Mouse (Mus musculus): ENCODE measurements around the gene Olfr1086. TPM values are rescaled to one million over a fixed set of nuclear protein-coding genes. Genes with fewer than 3 reads are reported as not detected.
"Not testable (repeated sequence)": the region's sequence is repeated elsewhere in the genome, so short reads cannot be mapped to it uniquely, and the experiment has no call there.

The Olfr1086 gene
- polyA plus RNA-seq (2014; fragmentation: Nextera tagmentation; extraction: Ambion mirVana): not detected in 2 replicates

- H3K36me3 ChIP-seq (replicated peaks; ENCODE audit: control insufficient read depth, insufficient read depth, low read depth, low read length): no peaks in the 10 kb centered on the region
- H3K4me1 ChIP-seq (ENCODE audit: control insufficient read depth, insufficient read depth, low read length): no peaks in the 10 kb centered on the region
- H3K27ac ChIP-seq (replicated peaks; ENCODE audit: low read depth, low read length): no peak within 1 kb of the TSS
- ATAC-seq (replicated peaks; ENCODE audit: insufficient number of reproducible peaks, low FRiP score, low TSS enrichment, low read depth): no peak
- no peak within 1 kb of the TSS for H3K9ac ChIP-seq (replicated peaks; ENCODE audit: low read length)
- H3K27me3 ChIP-seq (ENCODE audit: control insufficient read depth, insufficient read depth, low read length): no peaks in the 10 kb centered on the region
- WGBS: 91% methylated on average over 2 of the region's 2 CpGs
- H3K9me3 ChIP-seq (replicated peaks; ENCODE audit: control insufficient read depth, low read length): no peaks in the 10 kb centered on the region
- no peak within 1 kb of the TSS for H3K4me2 ChIP-seq (ENCODE audit: low read depth, low read length)
- no peak for DNase-seq (ENCODE audit: low spot score)
- H3K4me3 ChIP-seq (ENCODE audit: low read depth, low read length): no peak within 1 kb of the TSS
Measured at GRCm38 (mm10) chr2:86679992-86680391, at the start of gene Olfr1086. Gene Olfr1086, minus strand, starts transcription at chr2:86680092.

- no peaks in the 10 kb centered on the region for H3K4me1 ChIP-seq (ENCODE audit: control insufficient read depth, insufficient read depth, low read length)
- no peaks in the 10 kb centered on the region for H3K36me3 ChIP-seq (replicated peaks; ENCODE audit: control insufficient read depth, insufficient read depth, low read depth, low read length)
- DNase-seq (ENCODE audit: low spot score) (no peak), ATAC-seq (replicated peaks; ENCODE audit: insufficient number of reproducible peaks, low FRiP score, low TSS enrichment, low read depth) (no peak)
- no peaks in the 10 kb centered on the region for H3K27me3 ChIP-seq (ENCODE audit: control insufficient read depth, insufficient read depth, low read length)
- H3K4me3 ChIP-seq (ENCODE audit: low read depth, low read length): no peak within 1 kb of the TSS
- H3K9me3 ChIP-seq (replicated peaks; ENCODE audit: control insufficient read depth, low read length): no peaks in the 10 kb centered on the region
- H3K27ac ChIP-seq (replicated peaks; ENCODE audit: low read depth, low read length): no peak within 1 kb of the TSS
- H3K4me2 ChIP-seq (ENCODE audit: low read depth, low read length): no peak within 1 kb of the TSS
- no peak within 1 kb of the TSS for H3K9ac ChIP-seq (replicated peaks; ENCODE audit: low read length)
Measured at GRCm38 (mm10) chr2:86698295-86698694, 18.4 kb upstream of the Olfr1086 start, which contains the start of gene Olfr1087. Gene Olfr1087, minus strand, starts transcription at chr2:86698395.

DNA sequence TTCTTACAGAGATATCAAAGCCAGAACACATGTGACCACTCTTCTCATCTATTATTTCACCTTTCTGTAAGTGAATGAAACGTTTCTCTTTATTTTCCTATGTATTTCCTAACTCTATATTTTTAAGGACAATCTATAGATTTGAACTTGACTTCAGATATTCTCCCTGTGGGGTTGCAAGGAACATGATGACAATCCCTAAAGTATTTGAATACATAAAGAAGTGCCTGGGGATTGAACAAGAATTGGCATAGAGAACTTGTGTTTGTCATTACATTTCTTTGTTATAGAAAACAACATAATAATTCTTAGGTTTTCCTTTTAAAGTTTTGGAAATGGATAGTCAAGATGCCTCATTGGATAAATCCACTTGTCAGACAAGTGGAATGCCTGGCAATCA lies 18.0 kb downstream of the Olfr1086 start, which contains the start of gene Olfr1085:
Gene Olfr1085 (minus strand): TSS at position 101 of the 400 bp plus-strand sequence.
- ATAC-seq (replicated peaks; ENCODE audit: insufficient number of reproducible peaks, low FRiP score, low TSS enrichment, low read depth) (no peak), DNase-seq (ENCODE audit: low spot score) (no peak)
- Histone ChIP-seq H3K27me3 (ENCODE audit: control insufficient read depth, insufficient read depth, low read length) (no peaks in the 10 kb centered on the region), H3K9me3 (replicated peaks; ENCODE audit: control insufficient read depth, low read length) (no peaks in the 10 kb centered on the region), H3K4me1 (ENCODE audit: control insufficient read depth, insufficient read depth, low read length) (no peaks in the 10 kb centered on the region), H3K9ac (replicated peaks; ENCODE audit: low read length) (no peak within 1 kb of the TSS), H3K4me2 (ENCODE audit: low read depth, low read length) (no peak within 1 kb of the TSS), H3K36me3 (replicated peaks; ENCODE audit: control insufficient read depth, insufficient read depth, low read depth, low read length) (no peaks in the 10 kb centered on the region), H3K27ac (replicated peaks; ENCODE audit: low read depth, low read length) (no peak within 1 kb of the TSS), H3K4me3 (ENCODE audit: low read depth, low read length) (no peak within 1 kb of the TSS)
- 28% methylated on average over 1 of the region's 1 CpGs for WGBS

DNA sequence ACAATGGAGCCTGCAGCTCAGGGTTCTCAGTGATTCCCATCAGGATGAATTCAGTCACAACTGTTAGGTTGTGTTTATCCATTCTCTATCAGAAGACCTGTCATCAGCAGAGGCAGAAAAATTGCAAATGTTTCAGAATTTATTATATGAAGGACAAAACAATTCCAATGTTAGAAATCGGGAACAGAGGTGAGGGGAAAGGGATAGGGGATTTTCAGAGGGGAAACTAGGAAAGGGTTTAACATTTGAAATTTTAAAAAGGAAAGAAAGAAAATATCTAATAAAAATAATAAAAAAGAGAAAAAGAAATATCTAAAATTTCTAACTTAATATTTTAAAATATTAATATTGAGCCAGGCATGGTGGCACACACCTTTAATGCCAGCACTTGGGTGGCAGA lies 40.3 kb downstream of the Olfr1086 start, which contains the start of gene Olfr1084:
Gene Olfr1084 (minus strand): TSS at position 101 of the 400 bp plus-strand sequence.
- 91% methylated on average over 1 of the region's 1 CpGs for WGBS
- not testable (repeated sequence) for H3K36me3 ChIP-seq (replicated peaks; ENCODE audit: control insufficient read depth, insufficient read depth, low read depth, low read length); H3K9ac ChIP-seq (replicated peaks; ENCODE audit: low read length); H3K27ac ChIP-seq (replicated peaks; ENCODE audit: low read depth, low read length); H3K27me3 ChIP-seq (ENCODE audit: control insufficient read depth, insufficient read depth, low read length); H3K4me1 ChIP-seq (ENCODE audit: control insufficient read depth, insufficient read depth, low read length); ATAC-seq (replicated peaks; ENCODE audit: insufficient number of reproducible peaks, low FRiP score, low TSS enrichment, low read depth); H3K9me3 ChIP-seq (replicated peaks; ENCODE audit: control insufficient read depth, low read length); H3K4me2 ChIP-seq (ENCODE audit: low read depth, low read length); DNase-seq (ENCODE audit: low spot score); H3K4me3 ChIP-seq (ENCODE audit: low read depth, low read length)

Other genes starting within 250 kb of the Olfr1086 start
- not detected in 2 replicates for gene Olfr1065, start 229.5 kb downstream of the Olfr1086 start, polyA plus RNA-seq (2014; fragmentation: Nextera tagmentation; extraction: Ambion mirVana)
- not detected in 2 replicates for gene Olfr1066, start 223.8 kb downstream of the Olfr1086 start, polyA plus RNA-seq (2014; fragmentation: Nextera tagmentation; extraction: Ambion mirVana)
- gene Olfr228, start 192.7 kb downstream of the Olfr1086 start, polyA plus RNA-seq (2014; fragmentation: Nextera tagmentation; extraction: Ambion mirVana): not detected in 2 replicates
- not detected in 2 replicates for gene Olfr1076, start 171.6 kb downstream of the Olfr1086 start, polyA plus RNA-seq (2014; fragmentation: Nextera tagmentation; extraction: Ambion mirVana)
- gene Olfr1079, start 137.6 kb downstream of the Olfr1086 start, polyA plus RNA-seq (2014; fragmentation: Nextera tagmentation; extraction: Ambion mirVana): not detected in 2 replicates
- gene Olfr1080, start 121.9 kb downstream of the Olfr1086 start, polyA plus RNA-seq (2014; fragmentation: Nextera tagmentation; extraction: Ambion mirVana): not detected in 2 replicates
- gene Olfr1082, start 81.1 kb downstream of the Olfr1086 start, polyA plus RNA-seq (2014; fragmentation: Nextera tagmentation; extraction: Ambion mirVana): not detected in 2 replicates
- gene Olfr1084, start 40.4 kb downstream of the Olfr1086 start, polyA plus RNA-seq (2014; fragmentation: Nextera tagmentation; extraction: Ambion mirVana): not detected in 2 replicates
- not detected in 2 replicates for gene Olfr1085, start 18.1 kb downstream of the Olfr1086 start, polyA plus RNA-seq (2014; fragmentation: Nextera tagmentation; extraction: Ambion mirVana)
- gene Olfr1087, start 18.3 kb upstream of the Olfr1086 start, polyA plus RNA-seq (2014; fragmentation: Nextera tagmentation; extraction: Ambion mirVana): not detected in 2 replicates
- gene Olfr1089, start 53.6 kb upstream of the Olfr1086 start, polyA plus RNA-seq (2014; fragmentation: Nextera tagmentation; extraction: Ambion mirVana): not detected in 2 replicates
- not detected in 2 replicates for gene Olfr1090, start 78.9 kb upstream of the Olfr1086 start, polyA plus RNA-seq (2014; fragmentation: Nextera tagmentation; extraction: Ambion mirVana)
- gene Olfr1093, start 102.4 kb upstream of the Olfr1086 start, polyA plus RNA-seq (2014; fragmentation: Nextera tagmentation; extraction: Ambion mirVana): not detected in 2 replicates
- not detected in 2 replicates for gene Olfr141, start 129.9 kb upstream of the Olfr1086 start, polyA plus RNA-seq (2014; fragmentation: Nextera tagmentation; extraction: Ambion mirVana)
- gene Olfr1094, start 144.6 kb upstream of the Olfr1086 start, polyA plus RNA-seq (2014; fragmentation: Nextera tagmentation; extraction: Ambion mirVana): not detected in 2 replicates
- not detected in 2 replicates for gene Olfr1095, start 171.6 kb upstream of the Olfr1086 start, polyA plus RNA-seq (2014; fragmentation: Nextera tagmentation; extraction: Ambion mirVana)
- not detected in 2 replicates for gene Gm13723, start 194.7 kb upstream of the Olfr1086 start, polyA plus RNA-seq (2014; fragmentation: Nextera tagmentation; extraction: Ambion mirVana)
- not detected in 2 replicates for gene Olfr1097, start 212.1 kb upstream of the Olfr1086 start, polyA plus RNA-seq (2014; fragmentation: Nextera tagmentation; extraction: Ambion mirVana)
- gene Olfr1098, start 244.5 kb upstream of the Olfr1086 start, polyA plus RNA-seq (2014; fragmentation: Nextera tagmentation; extraction: Ambion mirVana): not detected in 2 replicates

Data from embryonic facial prominence, embryonic 11.5 days (tissue).